ENCODE assay signal across 12 mouse cellular contexts in genomic region chr3:99817965-99818364, GRCm38 (mm10).
A peak's percentile ranks its signal among the peaks of the same experiment; 100 is the strongest.
DNase-seq lines count a peak whose midpoint lies in the region; ATAC-seq lines count a peak whose summit lies in the region.
"Had no signal": no experiment of that assay in that cellular context is flagged by ENCODE, and none has a peak within 500 bp of the region (broad histone marks: within the 10 kb centered on the region; RNA-seq: fewer than 3 reads in every experiment).

No protein-coding gene starts in this region.

- ATAC-seq in forebrain, embryonic 11.5 days (replicated peaks; ENCODE audit: low FRiP score), result no peak
- no peak for ATAC-seq in forebrain, embryonic 14.5 days
- ATAC-seq in cerebellum, adult (ENCODE audit: insufficient number of reproducible peaks, low FRiP score, low TSS enrichment), result no peak; the same call in 1 of the 2 replicates

- WGBS in forebrain, embryonic 11.5 days, result 64% methylated on average over 8 of the region's 8 CpGs
- 68% methylated on average over 8 of the region's 8 CpGs for WGBS in forebrain, embryonic 14.5 days

- no peak overlapping the region for H3K4me3 ChIP-seq in forebrain, embryonic 11.5 days (ENCODE audit: low read depth, low read length)
- no peak overlapping the region for H3K4me3 ChIP-seq in forebrain, embryonic 14.5 days (ENCODE audit: low read depth, low read length)
- H3K4me3 ChIP-seq: heart, embryonic 15.5 days; left cerebral cortex, adult 2 months had no signal

- no peaks in the 10 kb centered on the region for H3K4me1 ChIP-seq in forebrain, embryonic 11.5 days (replicated peaks; ENCODE audit: control insufficient read depth, insufficient read depth, low read length)
- no peaks in the 10 kb centered on the region for H3K4me1 ChIP-seq in forebrain, embryonic 14.5 days (ENCODE audit: control insufficient read depth, insufficient read depth, low read length)

- peak; percentile 52 for DNase-seq in forebrain, embryonic 11.5 days (ENCODE audit: low spot score)
- DNase-seq in forebrain, embryonic 14.5 days (ENCODE audit: low spot score), result no peak
- DNase-seq in embryo, embryonic 10 days (ENCODE audit: low spot score), result peak; percentile 41
- DNase-seq in gastrocnemius, postnatal 14 days, result peak; percentile 46
- DNase-seq in kidney, postnatal 4 days, result peak; percentile 10 to 26
- DNase-seq in adrenal gland, adult 2 months, result no peak
- DNase-seq in cerebellum, adult 9-11 months, result no peak
- DNase-seq: cerebellum, adult 2 months; lung, postnatal 36 days had no signal

- no peaks in the 10 kb centered on the region for H3K36me3 ChIP-seq in forebrain, embryonic 11.5 days (ENCODE audit: control insufficient read depth, insufficient read depth, low read length)
- no peaks in the 10 kb centered on the region for H3K36me3 ChIP-seq in forebrain, embryonic 14.5 days (ENCODE audit: control insufficient read depth, insufficient read depth, low read length)
- H3K36me3 ChIP-seq: heart, embryonic 15.5 days had no signal

- intact Hi-C loops in gastrocnemius, postnatal 14 days (cut with DNase I; ENCODE audit: low total_unique reads), result no loop called here

- H3K9me3 ChIP-seq in forebrain, embryonic 11.5 days (ENCODE audit: control insufficient read depth, low read length), result no peaks in the 10 kb centered on the region
- H3K9me3 ChIP-seq in forebrain, embryonic 14.5 days (replicated peaks; ENCODE audit: control insufficient read depth, low read length), result no peaks in the 10 kb centered on the region
- H3K9me3 ChIP-seq: heart, embryonic 15.5 days had no signal

- H3K9ac ChIP-seq in forebrain, embryonic 11.5 days (ENCODE audit: low read length), result no peak overlapping the region
- H3K9ac ChIP-seq in forebrain, embryonic 14.5 days (ENCODE audit: low read length), result no peak overlapping the region
- H3K9ac ChIP-seq: heart, embryonic 15.5 days had no signal

- no peaks in the 10 kb centered on the region for H3K27me3 ChIP-seq in forebrain, embryonic 11.5 days (ENCODE audit: control insufficient read depth, insufficient read depth, low read length)
- H3K27me3 ChIP-seq in forebrain, embryonic 14.5 days (replicated peaks; ENCODE audit: control insufficient read depth, insufficient read depth, low read length), result no peaks in the 10 kb centered on the region
- H3K27me3 ChIP-seq: heart, embryonic 15.5 days had no signal

- H3K27ac ChIP-seq in forebrain, embryonic 11.5 days (ENCODE audit: low read depth, low read length), result no peak overlapping the region
- H3K27ac ChIP-seq in forebrain, embryonic 14.5 days (ENCODE audit: low read depth, low read length), result no peak overlapping the region
- H3K27ac ChIP-seq: heart, embryonic 15.5 days; left cerebral cortex, adult 2 months had no signal

- no peak overlapping the region for H3K4me2 ChIP-seq in forebrain, embryonic 11.5 days (ENCODE audit: low read depth, low read length, severe bottlenecking)
- no peak overlapping the region for H3K4me2 ChIP-seq in forebrain, embryonic 14.5 days (ENCODE audit: low read length)
- H3K4me2 ChIP-seq: heart, embryonic 15.5 days had no signal

Comparison
In these comparisons a context has a peak if more than half of its experiments do, and no peak if none do; other contexts are left out.
1. DNase-seq: peak in forebrain, embryonic 11.5 days (single experiment), embryo, embryonic 10 days (single experiment), gastrocnemius, postnatal 14 days (single experiment) and kidney, postnatal 4 days (2 of 2); none in forebrain, embryonic 14.5 days (single experiment), adrenal gland, adult 2 months (single experiment) and cerebellum, adult 9-11 months (single experiment).